Mouse (Mus musculus) ES-Bruce4 (cell line): Measurements from ENCODE around the gene Fcamr.

ENCODE experiments used
- CTCF ChIP-seq: IDR thresholded peaks from one replicate; pipeline ENCODE4 v1.8.1; 2011; ENCODE audit warnings: low read depth, low read length
- EP300 ChIP-seq: IDR thresholded peaks from 2 replicates; pipeline ENCODE4 v1.6.1; 2011; ENCODE audit warnings: low read depth, low read length; ENCODE audit not compliant: insufficient read depth
- POLR2A ChIP-seq: IDR thresholded peaks from one replicate; pipeline ENCODE4 v1.8.1; 2011; ENCODE audit warnings: low read length; ENCODE audit not compliant: insufficient read depth

DNA sequence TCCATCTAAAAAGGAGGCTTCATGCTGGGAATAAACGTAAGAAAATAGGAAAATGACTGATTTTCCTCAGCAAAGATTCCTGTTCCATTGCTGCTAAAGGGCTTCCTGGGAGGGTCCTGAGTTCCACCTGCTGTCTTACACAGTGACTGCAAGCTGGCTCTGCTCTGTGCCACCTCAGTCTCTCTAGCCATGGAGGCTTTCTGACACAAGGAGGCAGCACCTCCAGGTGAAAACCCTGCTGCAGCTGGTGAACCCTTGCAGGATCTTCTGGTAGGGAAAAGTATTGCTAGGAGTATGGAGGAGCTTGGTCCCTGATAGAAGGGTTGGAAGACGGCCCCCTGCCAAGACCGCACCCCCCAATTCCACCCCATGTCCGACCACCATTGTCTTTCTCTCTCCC, 13.7 kb upstream of the Fcamr start:
- TF ChIP-seq POLR2A (no peak), CTCF (peak; percentile 60), EP300 (no peak)
